Mouse (Mus musculus): ENCODE measurements at regions not wholly inside any gene's neighbourhood (a gene's known extent, or its start where the extent isn't known, plus 50 kb on each side); places are given as distances from the start of the nearest gene placed in this dataset.

DNA sequence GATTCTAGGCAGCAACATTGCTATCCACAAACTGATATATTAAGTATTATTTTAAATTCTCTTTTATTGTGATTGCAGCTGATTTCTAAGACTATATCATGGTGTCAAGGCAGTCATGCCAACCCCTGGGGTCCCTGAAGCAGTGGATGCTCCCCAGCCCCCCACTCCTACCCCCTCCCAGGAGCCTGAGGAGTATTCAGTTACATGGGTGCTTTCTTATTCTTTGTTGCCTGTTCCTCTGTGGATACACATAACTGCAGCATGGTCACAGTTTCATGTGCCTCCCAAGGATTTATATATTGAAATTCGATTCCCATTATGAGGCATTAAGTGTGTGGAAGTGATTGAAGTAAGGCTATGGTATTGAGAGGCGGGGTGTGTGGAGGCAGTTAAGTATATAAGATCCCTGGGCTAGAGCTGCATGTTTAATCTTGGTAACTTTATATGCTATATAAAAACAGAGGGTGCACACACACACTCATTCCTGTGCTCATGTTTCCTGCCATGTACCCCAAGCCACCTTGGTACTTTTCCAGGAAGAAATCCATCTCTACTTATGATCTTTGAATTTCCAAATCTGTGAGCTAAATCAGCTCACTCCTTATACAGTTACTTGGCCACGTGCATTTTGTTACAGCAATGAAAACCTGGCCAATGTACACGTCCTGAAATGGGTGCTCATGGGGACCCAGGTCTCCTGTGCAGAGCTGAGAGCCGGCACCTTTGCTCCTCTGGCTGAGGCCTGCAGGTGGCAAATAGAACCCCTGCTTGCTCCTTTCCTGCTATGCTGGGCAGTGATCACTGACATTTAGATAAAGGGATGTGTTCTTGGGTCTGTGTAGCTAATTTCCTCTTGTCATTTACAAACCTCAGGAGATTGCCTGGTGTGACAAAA, 259.0 kb downstream of the Nek10 start:
- ATAC-seq (ENCODE audit: insufficient read depth, low FRiP score, low read depth), result peak; percentile 14; the same call in 1 of the 2 replicates
- Histone ChIP-seq H3K27ac (no peak overlapping the region), H3K36me3 (no peaks in the 10 kb centered on the region), H3K27me3 (replicated peaks) (no peaks in the 10 kb centered on the region), H3K4me3 (replicated peaks) (no peak overlapping the region), H3K4me2 (no peak overlapping the region), H3K4me1 (no peaks in the 10 kb centered on the region), H3K9me3 (no peaks in the 10 kb centered on the region), H3K9ac (no peak overlapping the region)
- 65% methylated on average over 5 of the region's 5 CpGs for WGBS

DNA sequence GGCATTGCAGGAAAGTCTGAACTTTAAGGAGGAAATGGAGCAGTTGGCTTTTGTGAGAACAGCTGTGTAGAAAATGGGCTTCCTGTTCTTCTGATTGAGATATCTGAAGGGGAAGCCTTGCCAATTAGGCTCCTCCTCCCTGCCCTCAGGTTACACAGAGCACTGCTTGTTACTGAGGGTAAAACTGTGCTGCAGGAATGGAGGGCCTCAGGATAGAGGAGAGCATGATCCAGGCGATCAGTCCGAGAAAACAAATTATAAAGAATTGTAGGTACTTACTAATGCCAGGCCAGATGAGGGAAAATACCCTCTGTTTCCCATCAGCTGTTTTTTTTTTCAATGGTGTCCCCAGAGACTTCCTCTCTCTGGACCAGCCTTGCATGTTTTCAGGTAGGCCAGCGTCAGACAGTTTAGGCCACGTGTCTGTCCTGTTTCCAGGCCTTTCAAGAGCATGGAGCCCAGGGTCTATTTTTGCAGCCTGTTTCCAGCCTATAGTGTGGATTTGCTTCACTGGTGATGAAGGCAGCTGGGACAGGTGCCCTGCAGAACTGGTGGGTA, 259.7 kb downstream of the Nek10 start:
- no peak; the same call in 1 of the 2 replicates for ATAC-seq (ENCODE audit: insufficient read depth, low FRiP score, low read depth)
- Histone ChIP-seq H3K4me3 (replicated peaks) (no peak overlapping the region), H3K4me2 (no peak overlapping the region), H3K9ac (no peak overlapping the region), H3K27me3 (replicated peaks) (no peaks in the 10 kb centered on the region), H3K27ac (no peak overlapping the region), H3K9me3 (no peaks in the 10 kb centered on the region), H3K36me3 (no peaks in the 10 kb centered on the region), H3K4me1 (no peaks in the 10 kb centered on the region)
- 37% methylated on average over 4 of the region's 4 CpGs for WGBS

DNA sequence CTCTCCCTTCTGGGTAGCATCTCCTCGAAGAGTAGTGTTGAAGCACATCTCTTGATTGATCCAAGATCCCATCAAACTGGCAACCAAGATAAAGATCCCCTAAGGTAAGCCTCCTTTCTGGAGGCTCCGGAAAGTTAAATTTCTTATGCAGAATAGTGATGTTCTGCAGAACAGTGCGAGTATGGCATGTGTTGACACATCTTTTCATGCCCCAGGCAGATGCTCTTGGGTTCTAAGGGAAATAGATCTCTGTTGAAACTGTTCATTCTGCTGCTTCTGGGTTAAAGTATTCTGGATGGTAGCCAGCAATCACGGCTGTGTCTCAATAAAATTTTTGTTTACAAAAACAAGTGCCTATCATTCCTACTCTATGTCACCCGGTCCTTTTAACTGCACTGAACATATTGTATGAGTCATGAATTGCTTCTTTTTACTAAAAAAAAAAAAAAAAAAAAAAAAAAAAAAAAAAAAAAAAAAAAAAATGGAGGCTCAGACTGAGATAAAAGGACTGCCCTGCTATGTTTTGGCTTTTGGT, 261.8 kb downstream of the Nek10 start:
- Histone ChIP-seq H3K9me3 (no peaks in the 10 kb centered on the region), H3K4me3 (replicated peaks) (no peak overlapping the region), H3K4me2 (no peak overlapping the region), H3K27me3 (replicated peaks) (no peaks in the 10 kb centered on the region), H3K36me3 (no peaks in the 10 kb centered on the region), H3K9ac (no peak overlapping the region), H3K4me1 (no peaks in the 10 kb centered on the region), H3K27ac (no peak overlapping the region)
- WGBS, result 56% methylated on average over 5 of the region's 5 CpGs
- ATAC-seq (ENCODE audit: insufficient read depth, low FRiP score, low read depth), result no peak

DNA sequence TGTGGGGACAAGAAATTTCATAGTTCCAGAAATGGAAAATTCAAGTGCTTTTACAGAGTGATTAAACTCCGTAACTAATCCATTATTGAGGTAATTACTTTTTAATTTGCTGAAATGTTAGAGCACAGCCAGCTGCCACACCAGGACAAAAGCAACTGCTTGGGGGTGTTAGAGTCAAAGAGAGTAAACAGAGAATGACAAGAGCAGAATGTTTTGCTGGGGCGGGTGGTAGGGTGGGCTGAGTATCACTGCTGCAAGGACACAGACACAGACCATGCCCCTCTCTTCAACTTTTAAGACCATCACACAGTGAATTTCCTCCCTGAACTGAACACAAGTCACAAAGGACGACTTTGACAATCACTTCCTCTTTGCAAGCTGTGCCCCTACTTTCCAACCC, 272.7 kb downstream of the Nek10 start:
- Histone ChIP-seq H3K4me2 (no peak overlapping the region), H3K36me3 (no peaks in the 10 kb centered on the region), H3K4me1 (no peaks in the 10 kb centered on the region), H3K27me3 (replicated peaks) (no peaks in the 10 kb centered on the region), H3K4me3 (replicated peaks) (no peak overlapping the region), H3K27ac (no peak overlapping the region), H3K9me3 (no peaks in the 10 kb centered on the region), H3K9ac (no peak overlapping the region)
- WGBS, result 41% methylated on average over 3 of the region's 3 CpGs
- ATAC-seq (ENCODE audit: insufficient read depth, low FRiP score, low read depth), result no peak

DNA sequence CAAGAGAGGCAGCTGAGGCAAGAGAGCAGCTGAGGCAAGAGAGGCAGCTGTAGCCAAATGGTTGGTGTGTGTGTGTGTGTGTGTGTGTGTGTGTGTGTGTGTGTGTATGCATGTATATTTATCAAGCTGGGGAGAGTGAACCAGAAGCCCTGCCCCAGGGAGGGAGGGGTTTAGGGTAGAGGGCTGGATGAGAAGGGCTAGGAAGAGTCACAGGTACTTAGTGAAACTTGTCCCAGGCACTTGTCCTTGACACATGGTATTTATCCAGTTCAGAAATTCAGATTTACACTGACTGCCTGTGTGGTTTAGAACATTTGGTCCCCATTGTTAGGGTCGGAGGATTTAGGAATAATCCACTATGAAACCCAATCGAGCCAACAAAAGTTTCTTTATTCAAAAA, 279.7 kb downstream of the Nek10 start:
- Histone ChIP-seq H3K27me3 (replicated peaks) (no peaks in the 10 kb centered on the region), H3K27ac (no peak overlapping the region), H3K4me3 (replicated peaks) (no peak overlapping the region), H3K36me3 (no peaks in the 10 kb centered on the region), H3K4me2 (no peak overlapping the region), H3K9ac (no peak overlapping the region), H3K9me3 (no peaks in the 10 kb centered on the region), H3K4me1 (no peaks in the 10 kb centered on the region)
- no peak for ATAC-seq (ENCODE audit: insufficient read depth, low FRiP score, low read depth)
- WGBS, result 55% methylated on average over 2 of the region's 2 CpGs

DNA sequence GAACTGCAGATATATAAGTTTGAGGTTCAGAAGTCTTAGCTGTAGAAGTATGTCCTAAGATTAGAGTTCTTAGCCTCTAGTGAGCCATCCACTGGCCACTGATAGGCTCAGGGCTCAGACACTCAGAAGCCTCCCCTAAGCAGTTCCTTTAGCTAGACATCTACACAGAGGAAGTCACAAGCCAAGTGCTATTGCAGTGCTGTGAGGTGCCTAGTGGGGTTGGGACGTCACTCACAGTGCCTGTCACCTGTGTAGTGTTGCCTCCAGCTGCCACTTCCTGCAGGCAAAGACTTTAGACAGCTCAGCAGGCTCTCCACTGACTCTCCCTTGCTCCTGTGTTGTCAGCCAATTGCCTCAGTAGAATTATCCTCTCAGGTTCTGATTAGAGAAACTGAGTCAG, 280.6 kb downstream of the Nek10 start:
- 71% methylated on average over 1 of the region's 1 CpGs for WGBS
- Histone ChIP-seq H3K27ac (no peak overlapping the region), H3K9me3 (no peaks in the 10 kb centered on the region), H3K27me3 (replicated peaks) (no peaks in the 10 kb centered on the region), H3K4me1 (no peaks in the 10 kb centered on the region), H3K4me2 (no peak overlapping the region), H3K9ac (no peak overlapping the region), H3K36me3 (no peaks in the 10 kb centered on the region), H3K4me3 (replicated peaks) (no peak overlapping the region)
- ATAC-seq (ENCODE audit: insufficient read depth, low FRiP score, low read depth), result no peak; the same call in 1 of the 2 replicates

DNA sequence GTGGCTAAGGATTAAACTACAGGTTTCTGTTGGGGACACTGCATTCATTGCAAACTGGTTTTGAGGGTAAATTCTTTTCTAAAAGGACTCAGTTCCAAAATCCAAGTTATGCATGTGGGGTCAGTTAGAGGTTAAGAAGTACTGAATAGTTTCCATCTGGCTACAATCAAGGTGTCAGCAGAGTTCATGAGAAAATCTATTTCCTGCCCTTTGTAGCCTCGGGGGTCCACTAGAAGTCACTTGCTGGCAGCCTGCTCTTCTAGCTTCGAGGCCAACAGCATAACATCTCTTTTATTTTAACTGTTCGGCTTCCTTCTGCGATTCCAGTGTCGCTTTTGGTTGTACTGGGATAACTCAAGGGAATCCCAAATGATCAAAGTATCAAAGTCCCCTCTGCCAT, 283.8 kb downstream of the Nek10 start:
- Histone ChIP-seq H3K36me3 (no peaks in the 10 kb centered on the region), H3K4me3 (replicated peaks) (no peak overlapping the region), H3K9me3 (no peaks in the 10 kb centered on the region), H3K27ac (no peak overlapping the region), H3K27me3 (replicated peaks) (no peaks in the 10 kb centered on the region), H3K4me1 (no peaks in the 10 kb centered on the region), H3K4me2 (no peak overlapping the region), H3K9ac (no peak overlapping the region)
- ATAC-seq (ENCODE audit: insufficient read depth, low FRiP score, low read depth), result no peak
- 50% methylated on average over 5 of the region's 5 CpGs for WGBS

DNA sequence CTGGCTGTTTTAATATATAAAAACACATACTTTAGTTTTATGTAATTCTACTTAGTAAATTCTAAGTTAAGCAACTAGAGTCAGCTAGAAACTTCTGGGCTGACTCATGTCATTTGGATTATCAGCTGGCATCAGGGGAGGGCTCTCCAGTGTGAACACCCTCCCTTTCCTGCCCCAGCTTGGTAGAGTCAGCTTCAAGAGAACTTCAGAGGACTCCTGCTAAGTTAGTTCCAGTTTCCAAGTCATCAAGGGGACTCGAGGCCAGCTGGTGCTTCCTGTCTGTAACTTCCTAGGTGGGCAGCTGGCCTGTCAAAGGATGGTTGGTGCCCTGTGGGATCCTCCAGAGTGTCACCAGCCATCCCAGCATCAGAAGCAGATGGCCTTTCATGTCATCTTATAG, 293.6 kb downstream of the Nek10 start:
- no peaks in the 10 kb centered on the region for H3K36me3 ChIP-seq
- H3K4me2 ChIP-seq, result no peak overlapping the region
- H3K4me3 ChIP-seq (replicated peaks), result no peak overlapping the region
- 40% methylated on average over 1 of the region's 1 CpGs for WGBS
- ATAC-seq (ENCODE audit: insufficient read depth, low FRiP score, low read depth), result no peak
- no peak overlapping the region for H3K9ac ChIP-seq
- H3K27ac ChIP-seq, result no peak overlapping the region
- H3K4me1 ChIP-seq, result no peaks in the 10 kb centered on the region
- H3K9me3 ChIP-seq, result no peaks in the 10 kb centered on the region
- no peaks in the 10 kb centered on the region for H3K27me3 ChIP-seq (replicated peaks)

DNA sequence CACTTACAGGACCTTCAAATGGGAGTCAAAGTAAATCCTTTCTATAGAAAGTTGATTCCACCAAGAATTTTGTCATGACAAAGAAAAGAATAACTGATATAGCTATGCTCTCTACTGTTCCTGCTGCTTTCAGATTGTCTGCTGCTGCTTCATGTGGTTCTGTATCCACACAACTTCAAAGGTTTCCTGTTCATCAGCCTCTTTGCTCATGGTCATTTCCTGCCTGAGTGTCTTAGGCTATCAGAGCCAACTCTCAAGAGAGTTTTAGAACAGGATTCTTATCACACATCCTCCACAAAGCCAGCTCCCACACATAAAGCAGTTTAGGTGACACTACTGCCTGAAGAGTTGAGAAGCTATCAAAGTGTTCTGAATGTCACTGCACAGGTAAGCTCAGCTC, 296.7 kb downstream of the Nek10 start:
- no peak overlapping the region for H3K4me2 ChIP-seq
- H3K27me3 ChIP-seq (replicated peaks), result no peaks in the 10 kb centered on the region
- H3K27ac ChIP-seq, result no peak overlapping the region
- H3K36me3 ChIP-seq, result no peaks in the 10 kb centered on the region
- no peak for ATAC-seq (ENCODE audit: insufficient read depth, low FRiP score, low read depth)
- H3K9ac ChIP-seq, result no peak overlapping the region
- H3K4me3 ChIP-seq (replicated peaks), result no peak overlapping the region
- no peaks in the 10 kb centered on the region for H3K4me1 ChIP-seq
- no peaks in the 10 kb centered on the region for H3K9me3 ChIP-seq

DNA sequence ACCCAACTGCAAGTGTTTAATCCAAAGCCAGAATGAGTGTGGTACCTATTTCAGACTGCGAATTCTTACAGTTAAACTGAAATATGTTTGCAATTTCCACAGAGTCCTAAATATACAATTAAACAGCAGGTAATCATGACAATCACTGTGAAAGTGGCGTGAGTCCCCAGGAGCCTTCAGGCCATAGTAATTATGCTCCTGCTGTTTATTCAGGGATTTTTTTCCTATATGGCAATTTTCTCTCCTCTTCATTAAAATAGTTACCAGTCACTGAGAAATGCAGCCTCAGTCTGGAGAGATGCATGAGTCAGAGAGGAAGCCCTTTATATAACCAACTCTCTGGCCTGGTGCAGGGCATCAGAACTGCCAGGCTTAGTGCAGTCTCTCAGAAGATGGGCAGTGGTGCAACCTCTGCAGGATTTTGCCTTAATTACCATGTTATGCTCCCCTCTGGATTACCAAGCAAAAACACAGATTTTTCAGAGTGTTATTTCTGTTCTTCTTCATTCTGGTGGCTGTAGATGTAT, 304.6 kb downstream of the Nek10 start:
- Histone ChIP-seq H3K9ac (no peak overlapping the region), H3K9me3 (no peaks in the 10 kb centered on the region), H3K36me3 (no peaks in the 10 kb centered on the region), H3K4me1 (no peaks in the 10 kb centered on the region), H3K27me3 (replicated peaks) (no peaks in the 10 kb centered on the region), H3K4me2 (no peak overlapping the region), H3K27ac (no peak overlapping the region), H3K4me3 (replicated peaks) (no peak overlapping the region)
- 75% methylated on average over 2 of the region's 2 CpGs for WGBS
- ATAC-seq (ENCODE audit: insufficient read depth, low FRiP score, low read depth), result no peak

DNA sequence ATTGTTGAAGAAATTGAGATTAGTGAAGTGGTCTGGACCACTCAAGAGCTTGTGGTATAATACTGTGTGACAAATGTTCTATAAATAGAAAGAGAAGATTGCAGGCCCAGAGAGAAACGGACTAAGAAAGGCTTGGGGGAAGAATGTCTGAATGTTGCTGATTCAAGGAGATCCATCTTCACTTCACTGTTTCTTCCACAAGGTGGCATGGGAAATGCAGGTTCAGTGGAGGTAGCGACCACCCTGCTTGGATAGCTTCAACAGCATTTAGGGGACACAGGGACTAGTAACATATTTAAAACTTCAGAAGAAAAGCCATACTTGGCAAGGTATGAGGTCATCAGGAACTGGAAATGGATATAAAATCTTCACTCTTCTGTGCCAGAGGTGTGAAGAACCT, 316.5 kb downstream of the Nek10 start:
- Histone ChIP-seq H3K9me3 (no peaks in the 10 kb centered on the region), H3K9ac (no peak overlapping the region), H3K27ac (no peak overlapping the region), H3K4me2 (no peak overlapping the region), H3K36me3 (no peaks in the 10 kb centered on the region), H3K4me1 (no peaks in the 10 kb centered on the region), H3K4me3 (replicated peaks) (no peak overlapping the region), H3K27me3 (replicated peaks) (no peaks in the 10 kb centered on the region)
- ATAC-seq (ENCODE audit: insufficient read depth, low FRiP score, low read depth), result no peak
- WGBS, result 36% methylated on average over 2 of the region's 2 CpGs

DNA sequence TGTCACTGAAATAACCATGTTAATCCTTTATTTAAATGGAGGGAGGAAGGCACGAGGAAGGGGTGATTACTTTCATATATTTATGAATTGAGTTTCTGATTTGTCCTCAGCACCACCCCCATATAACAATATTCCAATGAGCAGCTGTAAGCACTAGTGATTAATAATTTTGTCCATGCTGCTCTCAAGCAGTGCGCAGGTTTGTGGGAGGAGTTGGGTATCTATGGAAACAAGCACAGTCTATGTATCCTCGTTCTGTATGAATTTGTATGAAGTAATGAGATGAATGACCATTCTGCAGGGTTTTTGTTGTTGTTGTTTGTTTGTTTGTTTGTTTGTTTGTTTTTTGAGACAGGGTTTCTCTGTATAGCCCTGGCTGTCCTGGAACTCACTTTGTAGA, 310.6 kb downstream of the Lrrc3b start:
- Histone ChIP-seq H3K9me3 (no peaks in the 10 kb centered on the region), H3K4me1 (no peaks in the 10 kb centered on the region), H3K27ac (no peak overlapping the region), H3K4me3 (replicated peaks) (no peak overlapping the region), H3K4me2 (no peak overlapping the region), H3K9ac (no peak overlapping the region), H3K36me3 (no peaks in the 10 kb centered on the region), H3K27me3 (replicated peaks) (no peaks in the 10 kb centered on the region)
- no peak for ATAC-seq (ENCODE audit: insufficient read depth, low FRiP score, low read depth)
- 66% methylated on average over 3 of the region's 3 CpGs for WGBS
